Mouse (Mus musculus) hindbrain, embryonic 12.5 days (tissue): ENCODE results near the gene Vps13a. TPM values are rescaled to one million over a fixed set of nuclear protein-coding genes. Genes with fewer than 3 reads are reported as not detected.

ENCODE experiments used
- ATAC-seq: fragments of 200-750 bp; cut with Nextera tagmentation; 2 replicates; pipeline ENCODE4 v1.8.0; 2017; ENCODE audit warnings: moderate TSS enrichment; ENCODE audit not compliant: low FRiP score
- H3K27ac ChIP-seq: fragments of 300-500 bp; sonication (generic); 2 replicates; pipeline ENCODE4 v1.5.1; 2016; ENCODE audit warnings: mild to moderate bottlenecking
- H3K27me3 ChIP-seq: fragments of 300-500 bp; sonication (generic); 2 replicates; pipeline ENCODE4 v1.6.1; 2016; ENCODE audit warnings: mild to moderate bottlenecking
- H3K36me3 ChIP-seq: fragments of 300-500 bp; sonication (generic); 2 replicates; pipeline ENCODE4 v1.6.1; 2016; ENCODE audit warnings: mild to moderate bottlenecking
- H3K4me1 ChIP-seq: fragments of 300-500 bp; sonication (generic); 2 replicates; pipeline ENCODE4 v1.6.1; 2016
- H3K4me2 ChIP-seq: fragments of 300-500 bp; sonication (generic); replicated peaks from 2 replicates; pipeline ENCODE4 v1.6.1; 2016; ENCODE audit warnings: mild to moderate bottlenecking
- H3K4me3 ChIP-seq: fragments of 300-500 bp; sonication (generic); 2 replicates; pipeline ENCODE4 v1.5.1; 2016; ENCODE audit warnings: mild to moderate bottlenecking
- H3K9ac ChIP-seq: fragments of 300-500 bp; sonication (generic); 2 replicates; pipeline ENCODE4 v1.6.1; 2016; ENCODE audit warnings: mild to moderate bottlenecking, moderate library complexity
- H3K9me3 ChIP-seq: fragments of 300-500 bp; sonication (generic); replicated peaks from 2 replicates; pipeline ENCODE4 v1.6.1; 2016; ENCODE audit warnings: mild to moderate bottlenecking
- WGBS: fragments of 180-500 bp; shearing (Covaris S2); methylation state at CpG from one replicate; pipeline ENCODE4 v1.1.7; 2016; 5-methylcytosine and 5-hydroxymethylcytosine counted together
- polyA plus RNA-seq: library from polyadenylated mRNA; unstranded; fragments of >200 nt; fragmentation: Nextera tagmentation; extraction: Ambion mirVana; gene quantifications from 2 replicates; pipeline ENCODE4 v1.2.1, GENCODE M21; 2016

The Vps13a gene
- polyA plus RNA-seq, 1 experiment from 2014 or later: 10.6 TPM

DNA sequence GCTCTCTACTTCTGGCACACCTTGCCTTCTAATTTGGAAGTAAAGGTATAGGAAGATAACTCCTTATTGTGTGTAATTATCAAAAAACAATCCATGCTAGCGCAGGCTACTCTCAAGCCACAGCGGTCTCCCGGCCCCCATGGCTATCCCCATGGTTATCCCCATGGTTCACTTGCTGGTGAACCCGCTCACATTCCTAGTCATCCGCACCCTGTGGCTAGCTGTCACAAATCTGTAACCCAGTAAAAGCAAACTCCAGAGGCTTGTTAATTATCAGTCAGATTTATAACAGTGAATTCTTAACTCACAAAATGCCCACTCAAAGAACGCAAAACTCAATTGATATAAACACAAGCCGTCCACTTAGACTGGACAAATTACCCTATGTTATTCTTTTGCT lies 25.5 kb downstream of the Vps13a start:
- WGBS: 86% methylated on average over 7 of the region's 7 CpGs
- ATAC-seq: no peak
- H3K27me3 ChIP-seq: no peaks in the 10 kb centered on the region
- no peak overlapping the region for H3K4me2 ChIP-seq
- no peak overlapping the region for H3K4me3 ChIP-seq
- no peak overlapping the region for H3K9ac ChIP-seq
- H3K27ac ChIP-seq: no peak overlapping the region
- no peaks in the 10 kb centered on the region for H3K36me3 ChIP-seq
- H3K4me1 ChIP-seq: no peaks in the 10 kb centered on the region
- no peaks in the 10 kb centered on the region for H3K9me3 ChIP-seq

DNA sequence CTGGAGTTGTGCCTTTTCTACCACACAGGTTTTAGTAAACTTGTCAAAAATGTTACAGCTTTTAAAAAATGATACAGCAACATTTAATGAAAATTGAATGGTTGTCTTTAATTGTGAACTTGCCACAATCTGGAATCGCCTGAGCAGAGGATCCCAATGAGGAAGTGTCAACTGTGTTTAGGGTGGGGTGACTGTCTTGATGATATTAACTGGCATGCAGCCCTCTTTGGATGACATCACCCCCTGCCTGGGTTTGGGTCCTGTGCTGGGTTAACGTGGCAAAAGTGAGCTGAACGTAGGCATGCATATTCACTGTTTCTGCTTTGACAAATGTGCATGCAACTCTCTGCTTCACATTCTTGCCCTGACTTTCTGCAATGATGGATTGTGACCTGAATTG lies 27.6 kb downstream of the Vps13a start:
- Histone ChIP-seq H3K4me2 (no peak overlapping the region), H3K27ac (no peak overlapping the region), H3K36me3 (no peaks in the 10 kb centered on the region), H3K27me3 (no peaks in the 10 kb centered on the region), H3K4me3 (no peak overlapping the region), H3K9me3 (no peaks in the 10 kb centered on the region), H3K4me1 (no peaks in the 10 kb centered on the region), H3K9ac (no peak overlapping the region)
- WGBS: 78% methylated on average over 3 of the region's 3 CpGs
- no peak for ATAC-seq

DNA sequence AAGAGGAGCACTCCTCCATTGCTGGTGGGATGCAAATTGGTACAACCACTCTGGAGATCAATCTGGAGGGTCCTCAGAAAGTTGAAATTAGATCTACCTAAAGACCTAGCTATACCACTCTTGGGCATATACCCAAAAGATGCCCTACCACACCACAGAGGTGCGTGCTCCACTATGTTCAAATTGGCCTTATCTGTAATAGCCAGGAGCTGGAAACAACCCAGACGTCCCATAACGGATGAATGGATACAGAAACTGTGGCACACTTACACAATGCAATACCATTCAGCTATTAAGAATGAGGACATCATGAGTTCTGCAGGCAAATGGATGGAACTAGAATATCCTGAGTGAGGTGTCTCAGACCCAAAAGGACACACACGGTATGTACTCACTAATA lies 43.9 kb downstream of the Vps13a start:
- 93% methylated on average over 4 of the region's 4 CpGs for WGBS

DNA sequence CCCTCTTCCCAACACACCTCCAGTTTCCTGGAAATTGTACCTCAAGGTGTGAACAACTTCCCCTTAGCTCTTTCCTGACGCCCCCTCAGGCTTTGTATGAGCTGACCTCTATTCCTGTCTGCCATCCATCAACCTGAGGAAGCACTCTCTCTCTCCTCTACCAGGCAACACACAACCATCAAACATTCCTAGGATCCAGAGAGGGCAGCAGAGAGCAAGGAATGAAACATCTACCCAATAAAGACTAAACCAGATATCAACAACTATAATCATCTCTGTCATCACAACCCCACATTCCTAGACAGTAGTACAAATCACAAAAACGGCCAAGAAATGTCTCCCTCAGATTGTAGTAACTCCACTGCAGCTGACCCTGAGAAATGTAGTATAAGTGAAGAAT lies 52.0 kb downstream of the Vps13a start:
- no peak overlapping the region for H3K9ac ChIP-seq
- no peak overlapping the region for H3K27ac ChIP-seq
- 0 out of 2 replicates have a peak, but pooled peaks cover 2% of the 10 kb centered on the region for H3K36me3 ChIP-seq
- H3K9me3 ChIP-seq: no peaks in the 10 kb centered on the region
- H3K4me2 ChIP-seq: no peak overlapping the region
- no peak overlapping the region for H3K4me3 ChIP-seq
- WGBS: 37% methylated on average over 2 of the region's 2 CpGs
- no peaks in the 10 kb centered on the region for H3K4me1 ChIP-seq
- no peaks in the 10 kb centered on the region for H3K27me3 ChIP-seq
- no peak for ATAC-seq

More for the DNA sequence above, 43.9 kb downstream of the Vps13a start:
- Histone ChIP-seq H3K27me3 (no peaks in the 10 kb centered on the region), H3K4me2 (no peak overlapping the region), H3K4me1 (no peaks in the 10 kb centered on the region), H3K9me3 (no peaks in the 10 kb centered on the region), H3K9ac (no peak overlapping the region), H3K27ac (no peak overlapping the region), H3K36me3 (0 out of 2 replicates have a peak, but pooled peaks cover under 1% of the 10 kb centered on the region), H3K4me3 (no peak overlapping the region)
- no peak for ATAC-seq

DNA sequence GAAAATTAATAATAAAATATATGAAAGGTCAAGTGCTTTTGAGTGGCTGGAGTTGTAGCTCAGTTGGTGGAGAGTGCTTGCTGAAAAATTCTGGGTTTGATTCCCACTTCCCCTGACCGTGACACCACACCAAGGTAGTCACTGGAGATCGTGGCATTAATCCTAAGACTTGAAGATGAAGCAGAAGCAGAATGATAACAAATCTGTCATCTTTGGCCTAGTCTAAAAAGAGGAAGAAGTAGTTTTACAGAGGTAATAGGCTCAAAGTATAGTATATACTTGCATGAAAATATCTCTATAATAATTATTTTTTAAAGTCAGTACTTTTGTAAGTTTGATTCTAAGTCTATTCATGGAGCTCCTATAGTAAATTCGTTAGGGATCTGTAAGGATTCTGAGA lies 65.5 kb downstream of the Vps13a start:
- H3K27me3 ChIP-seq: no peaks in the 10 kb centered on the region
- WGBS: 92% methylated on average over 3 of the region's 3 CpGs
- H3K4me2 ChIP-seq: no peak overlapping the region
- H3K4me1 ChIP-seq: no peaks in the 10 kb centered on the region
- no peak overlapping the region for H3K9ac ChIP-seq
- H3K9me3 ChIP-seq: no peaks in the 10 kb centered on the region
- no peak overlapping the region for H3K4me3 ChIP-seq
- 0 out of 2 replicates have a peak, but pooled peaks cover 4% of the 10 kb centered on the region for H3K36me3 ChIP-seq
- ATAC-seq: no peak
- no peak overlapping the region for H3K27ac ChIP-seq

DNA sequence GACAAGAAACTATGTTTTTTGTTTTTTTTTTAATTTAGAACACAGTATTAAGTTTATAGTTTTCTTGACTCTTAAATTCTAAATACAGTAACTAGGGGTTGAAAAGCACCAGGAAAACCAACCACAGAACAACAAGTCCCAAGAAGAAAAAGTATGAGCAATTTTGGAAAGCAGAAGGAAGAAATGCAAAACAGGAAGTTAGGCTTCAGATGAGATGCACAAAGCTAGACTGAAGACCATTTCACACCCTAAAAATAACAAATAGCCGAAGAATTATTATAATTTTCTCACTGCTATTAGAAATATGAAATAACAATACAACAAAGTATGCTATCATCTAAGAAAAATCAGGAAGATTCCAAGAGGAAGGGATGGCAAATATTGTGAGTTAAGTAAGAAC lies 78.9 kb downstream of the Vps13a start:
- 77% methylated on average over 1 of the region's 1 CpGs for WGBS
- Histone ChIP-seq H3K4me2 (no peak overlapping the region), H3K9me3 (no peaks in the 10 kb centered on the region), H3K27me3 (no peaks in the 10 kb centered on the region), H3K9ac (no peak overlapping the region), H3K27ac (no peak overlapping the region), H3K4me3 (no peak overlapping the region), H3K4me1 (no peaks in the 10 kb centered on the region), H3K36me3 (no peaks in the 10 kb centered on the region; the same call in 1 of the 2 replicates)
- ATAC-seq: no peak

DNA sequence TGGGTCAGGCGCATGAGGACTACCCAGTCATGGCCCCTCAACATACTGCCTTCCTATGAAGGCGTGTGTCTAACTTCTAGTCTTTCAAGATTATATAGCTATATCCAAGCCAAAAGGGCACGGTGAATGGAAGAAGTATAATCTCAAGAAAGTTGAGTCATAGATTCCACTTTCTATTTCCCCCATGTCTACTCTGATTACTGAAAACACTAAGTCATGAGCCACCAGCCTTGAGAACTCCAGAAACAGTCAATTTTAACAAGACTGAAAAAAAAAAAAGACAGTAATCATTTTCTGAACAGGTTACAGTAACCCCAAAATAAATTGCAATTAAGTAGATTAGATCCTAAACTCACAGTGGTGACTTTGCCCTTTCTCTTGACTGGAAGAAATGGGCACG lies 95.8 kb downstream of the Vps13a start:
- Histone ChIP-seq H3K4me2 (no peak overlapping the region), H3K27me3 (no peaks in the 10 kb centered on the region), H3K4me1 (no peaks in the 10 kb centered on the region), H3K4me3 (no peak overlapping the region), H3K9ac (no peak overlapping the region), H3K36me3 (no peaks in the 10 kb centered on the region), H3K9me3 (no peaks in the 10 kb centered on the region), H3K27ac (no peak overlapping the region)
- no peak for ATAC-seq
- WGBS: 90% methylated on average over 4 of the region's 4 CpGs

DNA sequence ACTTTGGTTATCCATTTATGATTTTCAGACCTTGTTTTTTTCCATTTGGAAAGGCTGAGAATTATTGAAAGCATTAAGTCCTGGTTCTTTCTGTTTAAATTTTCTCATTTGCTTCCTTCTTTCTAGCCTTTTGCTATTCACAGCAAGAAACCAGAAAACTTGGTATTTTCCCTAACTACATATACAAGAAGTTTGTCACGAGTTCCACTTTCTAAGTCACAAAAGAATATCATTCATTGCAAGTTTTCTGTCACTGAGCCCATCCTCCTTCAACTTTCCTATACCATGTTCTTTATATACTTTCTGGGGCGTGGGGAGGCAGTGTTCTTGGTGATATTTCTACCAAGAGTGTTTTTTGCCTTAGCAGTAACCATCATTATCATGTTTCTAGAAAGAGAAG lies 96.5 kb downstream of the Vps13a start:
- Histone ChIP-seq H3K4me1 (no peaks in the 10 kb centered on the region), H3K27ac (no peak overlapping the region), H3K27me3 (no peaks in the 10 kb centered on the region), H3K9me3 (no peaks in the 10 kb centered on the region), H3K4me3 (no peak overlapping the region), H3K9ac (no peak overlapping the region), H3K4me2 (no peak overlapping the region), H3K36me3 (no peaks in the 10 kb centered on the region)
- ATAC-seq: no peak
- WGBS: 88% methylated on average over 2 of the region's 2 CpGs

DNA sequence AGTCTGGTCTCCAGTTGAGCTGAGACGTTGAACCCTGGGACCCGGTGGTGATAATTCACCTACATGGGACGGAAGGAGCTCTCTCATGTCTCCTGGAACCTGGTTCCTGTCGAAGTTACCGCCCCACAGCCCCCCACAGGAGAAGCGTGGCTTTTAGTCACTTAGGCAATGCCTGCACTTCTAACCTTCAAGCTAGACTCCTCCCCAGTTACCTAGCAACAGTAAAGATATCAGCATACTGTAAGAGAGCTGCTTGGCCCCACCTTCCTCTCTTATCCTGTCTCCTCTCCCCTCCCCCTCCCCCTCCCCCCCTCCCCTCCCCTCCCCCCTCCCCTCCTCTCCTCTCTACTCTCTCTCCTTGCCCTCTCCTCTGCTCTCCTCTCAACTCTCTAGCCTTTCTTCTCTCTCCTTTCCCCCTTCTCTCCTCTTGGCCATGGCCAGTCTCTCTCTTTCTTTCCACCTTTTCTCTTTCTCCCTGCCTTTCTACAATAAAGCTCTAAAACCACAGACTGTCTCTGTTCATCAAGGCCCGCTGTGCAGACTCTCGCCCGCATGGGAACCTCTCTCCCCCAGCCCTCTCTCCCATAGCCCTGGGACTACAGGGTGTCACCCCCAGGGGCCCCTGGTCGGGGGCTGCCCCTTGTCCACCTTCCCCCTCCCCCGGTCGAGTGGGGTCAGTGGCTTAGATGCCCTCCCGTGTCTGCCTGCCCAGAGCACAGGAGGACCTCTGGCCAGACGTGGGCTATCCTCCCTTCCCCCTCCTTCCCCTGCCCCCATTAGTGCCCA lies 154.9 kb downstream of the Vps13a start:
- no peaks in the 10 kb centered on the region for H3K27me3 ChIP-seq
- 0 out of 2 replicates have a peak, but pooled peaks have one; percentile 16 for ATAC-seq
- no peaks in the 10 kb centered on the region for H3K9me3 ChIP-seq
- 25% methylated on average over 14 of the region's 14 CpGs for WGBS
- H3K9ac ChIP-seq: no peak overlapping the region
- H3K4me2 ChIP-seq: no peak overlapping the region
- 0 out of 2 replicates have a peak, but pooled peaks cover 3% of the 10 kb centered on the region for H3K4me1 ChIP-seq
- H3K36me3 ChIP-seq: no peaks in the 10 kb centered on the region
- H3K4me3 ChIP-seq: no peak overlapping the region
- H3K27ac ChIP-seq: no peak overlapping the region

DNA sequence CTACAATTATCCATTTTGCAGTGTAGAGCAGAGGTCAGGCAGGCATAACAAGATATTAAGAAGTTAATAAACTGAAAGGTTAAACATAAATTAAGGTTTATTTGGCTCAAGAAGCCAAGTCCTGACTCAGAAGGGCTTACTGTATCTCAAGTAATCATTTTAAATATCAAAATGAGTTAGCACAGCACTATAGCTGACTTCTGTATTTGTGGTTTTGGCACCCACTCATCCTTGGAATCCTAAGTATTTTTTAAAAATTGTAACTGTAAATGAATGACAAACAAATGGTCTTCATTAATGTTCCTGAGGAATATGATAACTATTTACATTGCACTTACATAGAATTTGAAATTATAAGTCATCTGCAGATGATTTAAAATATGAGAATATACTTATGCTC lies 155.7 kb downstream of the Vps13a start:
- no peak for ATAC-seq
- no peak overlapping the region for H3K27ac ChIP-seq
- no peaks in the 10 kb centered on the region for H3K36me3 ChIP-seq
- H3K27me3 ChIP-seq: no peaks in the 10 kb centered on the region
- H3K4me2 ChIP-seq: no peak overlapping the region
- H3K4me1 ChIP-seq: 0 out of 2 replicates have a peak, but pooled peaks cover 3% of the 10 kb centered on the region
- H3K4me3 ChIP-seq: no peak overlapping the region
- no peaks in the 10 kb centered on the region for H3K9me3 ChIP-seq
- no peak overlapping the region for H3K9ac ChIP-seq

DNA sequence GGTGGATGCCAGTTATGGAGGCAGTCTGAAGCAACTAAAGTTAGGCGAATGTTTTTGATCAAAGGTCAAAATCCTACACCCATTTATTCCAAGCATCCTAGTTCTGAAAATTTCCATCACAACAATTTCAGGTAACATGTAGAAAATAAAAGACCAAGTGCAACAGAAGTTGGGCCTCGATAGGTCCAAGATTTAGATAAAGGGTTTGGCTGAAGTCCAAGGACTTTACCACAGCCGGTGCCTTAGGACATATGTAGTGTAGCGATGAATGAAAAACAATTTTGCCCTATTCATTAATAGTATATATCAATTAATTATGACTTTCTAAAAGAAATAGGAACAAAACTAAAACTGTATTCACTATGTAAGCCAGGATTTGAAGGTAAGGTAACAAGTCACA lies 157.6 kb downstream of the Vps13a start:
- no peak overlapping the region for H3K4me2 ChIP-seq
- no peak overlapping the region for H3K27ac ChIP-seq
- 0 out of 2 replicates have a peak, but pooled peaks cover 3% of the 10 kb centered on the region for H3K4me1 ChIP-seq
- no peak overlapping the region for H3K4me3 ChIP-seq
- H3K9me3 ChIP-seq: no peaks in the 10 kb centered on the region
- H3K36me3 ChIP-seq: no peaks in the 10 kb centered on the region
- H3K9ac ChIP-seq: no peak overlapping the region
- ATAC-seq: no peak
- 91% methylated on average over 4 of the region's 4 CpGs for WGBS
- H3K27me3 ChIP-seq: no peaks in the 10 kb centered on the region

DNA sequence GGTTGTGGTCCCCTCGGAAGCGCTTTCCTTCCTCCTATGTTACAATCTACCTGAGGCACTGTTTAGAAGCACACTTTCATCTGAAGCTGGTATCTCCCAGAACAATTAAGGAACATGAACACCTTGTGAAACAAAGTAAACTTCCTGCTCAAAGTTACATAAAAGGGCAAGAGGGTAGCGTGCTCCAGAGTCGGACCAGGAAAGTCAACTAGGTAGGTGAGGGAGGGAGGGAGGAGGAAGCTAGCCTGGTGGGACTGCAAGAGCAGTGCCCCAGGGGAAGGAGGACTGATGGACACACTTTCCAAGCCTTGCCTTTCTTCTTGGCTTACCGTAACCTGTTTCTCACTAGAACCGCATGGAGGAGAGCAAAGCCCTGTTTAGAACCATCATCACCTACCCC lies 173.1 kb downstream of the Vps13a start:
- Histone ChIP-seq H3K9me3 (no peaks in the 10 kb centered on the region), H3K4me2 (no peak overlapping the region), H3K4me1 (no peaks in the 10 kb centered on the region), H3K4me3 (no peak overlapping the region), H3K9ac (no peak overlapping the region), H3K27ac (no peak overlapping the region), H3K36me3 (no peaks in the 10 kb centered on the region), H3K27me3 (no peaks in the 10 kb centered on the region)
- 92% methylated on average over 6 of the region's 6 CpGs for WGBS
- no peak for ATAC-seq

DNA sequence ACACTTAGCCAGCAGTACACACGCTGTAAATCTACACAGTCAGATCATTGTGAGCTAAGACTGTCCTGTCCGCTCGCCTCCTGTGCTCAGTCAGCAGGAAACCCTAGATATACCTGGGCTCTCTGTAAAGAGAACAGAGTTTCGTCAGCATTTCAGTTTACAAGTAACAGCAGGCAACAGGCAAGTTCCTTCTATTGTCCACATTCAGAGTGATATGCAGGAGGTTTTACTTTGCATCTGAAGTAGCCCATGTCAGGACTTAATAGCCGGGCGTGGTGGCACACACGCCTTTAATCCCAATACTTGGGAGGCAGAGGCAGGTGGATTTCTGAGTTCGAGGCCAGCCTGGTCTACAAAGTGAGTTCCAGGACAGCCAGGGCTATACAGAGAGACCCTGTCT lies 178.7 kb downstream of the Vps13a start:
- ATAC-seq: no peak
- Histone ChIP-seq H3K27me3 (peaks cover 3% of the 10 kb centered on the region; the same call in 1 of the 2 replicates), H3K27ac (no peak overlapping the region), H3K4me2 (no peak overlapping the region), H3K4me3 (no peak overlapping the region), H3K36me3 (no peaks in the 10 kb centered on the region), H3K4me1 (peaks cover 5% of the 10 kb centered on the region), H3K9ac (no peak overlapping the region), H3K9me3 (no peaks in the 10 kb centered on the region)
- WGBS: 86% methylated on average over 8 of the region's 8 CpGs
